Mouse (Mus musculus): ENCODE data around the gene Fos.

Gene Fos

GRCm38 (mm10) chr12:85461913-85462663 lies 11.6 kb upstream of the Fos start:
- no peak for DNase-seq (ENCODE audit: low read depth, low spot score)

- DNase-seq (ENCODE audit: low read depth, low spot score), result no peak
Measured at GRCm38 (mm10) chr12:85462802-85463201, 10.9 kb upstream of the Fos start.

- DNase-seq (ENCODE audit: low read depth, low spot score), result no peak
Measured at GRCm38 (mm10) chr12:85464431-85464830, 9.3 kb upstream of the Fos start.

- DNase-seq (ENCODE audit: low read depth, low spot score), result no peak
Measured at GRCm38 (mm10) chr12:85464902-85465301, 8.8 kb upstream of the Fos start.

- no peak for DNase-seq (ENCODE audit: low read depth, low spot score)
Measured at GRCm38 (mm10) chr12:85467854-85468253, 5.8 kb upstream of the Fos start.

- no peak for DNase-seq (ENCODE audit: low read depth, low spot score)
Measured at GRCm38 (mm10) chr12:85468666-85469065, 5.0 kb upstream of the Fos start.

- peak; percentile 78 for DNase-seq (ENCODE audit: low read depth, low spot score)
Measured at GRCm38 (mm10) chr12:85471920-85472655, 1.6 kb upstream of the Fos start.

- DNase-seq (ENCODE audit: low read depth, low spot score), result peak; percentile 42
Measured at GRCm38 (mm10) chr12:85472656-85473410, 857 bp upstream of the Fos start.

- DNase-seq (ENCODE audit: low read depth, low spot score), result peak; percentile 20
Measured at GRCm38 (mm10) chr12:85474298-85475231, 875 bp downstream of the Fos start.

- peak; percentile 42 for DNase-seq (ENCODE audit: low read depth, low spot score)
Measured at GRCm38 (mm10) chr12:85475232-85475919, 1.7 kb downstream of the Fos start.

- no peak for DNase-seq (ENCODE audit: low read depth, low spot score)
Measured at GRCm38 (mm10) chr12:85475920-85476828, 2.5 kb downstream of the Fos start.

GRCm38 (mm10) chr12:85477219-85477618 lies 3.5 kb downstream of the Fos start:
- no peak for DNase-seq (ENCODE audit: low read depth, low spot score)

GRCm38 (mm10) chr12:85477804-85478203 lies 4.1 kb downstream of the Fos start:
- no peak for DNase-seq (ENCODE audit: low read depth, low spot score)

- DNase-seq (ENCODE audit: low read depth, low spot score), result no peak
Measured at GRCm38 (mm10) chr12:85478696-85479095, 5.0 kb downstream of the Fos start.

GRCm38 (mm10) chr12:85479190-85479589 lies 5.5 kb downstream of the Fos start:
- no peak for DNase-seq (ENCODE audit: low read depth, low spot score)

GRCm38 (mm10) chr12:85483155-85483554 lies 9.5 kb downstream of the Fos start:
- peak; percentile 53 for DNase-seq (ENCODE audit: low read depth, low spot score)

GRCm38 (mm10) chr12:85484655-85485054 lies 11.0 kb downstream of the Fos start:
- DNase-seq (ENCODE audit: low read depth, low spot score), result no peak

- peak; percentile 96 for DNase-seq (ENCODE audit: low read depth, low spot score)
Measured at GRCm38 (mm10) chr12:85485890-85486765, 12.4 kb downstream of the Fos start.

- DNase-seq (ENCODE audit: low read depth, low spot score), result peak; percentile 54
Measured at GRCm38 (mm10) chr12:85486766-85487069, 13.0 kb downstream of the Fos start.

Measured in ZHBTc4 (cell line).